Mouse (Mus musculus) liver, adult 2 months (tissue): ENCODE data around the gene Ccdc85b.

Experiments used
- CTCF ChIP-seq: fragments of 200-500 bp; IDR thresholded peaks from 2 replicates; pipeline ENCODE4 v1.5.1; 2011; ENCODE audit warnings: low read depth, low read length, control low read depth
- POLR2A ChIP-seq: fragments of 200-500 bp; IDR thresholded peaks from 2 replicates; pipeline ENCODE4 v1.6.1; 2011; ENCODE audit warnings: low read length, control low read depth; ENCODE audit not compliant: insufficient read depth; ENCODE audit errors: extremely low read depth

DNA sequence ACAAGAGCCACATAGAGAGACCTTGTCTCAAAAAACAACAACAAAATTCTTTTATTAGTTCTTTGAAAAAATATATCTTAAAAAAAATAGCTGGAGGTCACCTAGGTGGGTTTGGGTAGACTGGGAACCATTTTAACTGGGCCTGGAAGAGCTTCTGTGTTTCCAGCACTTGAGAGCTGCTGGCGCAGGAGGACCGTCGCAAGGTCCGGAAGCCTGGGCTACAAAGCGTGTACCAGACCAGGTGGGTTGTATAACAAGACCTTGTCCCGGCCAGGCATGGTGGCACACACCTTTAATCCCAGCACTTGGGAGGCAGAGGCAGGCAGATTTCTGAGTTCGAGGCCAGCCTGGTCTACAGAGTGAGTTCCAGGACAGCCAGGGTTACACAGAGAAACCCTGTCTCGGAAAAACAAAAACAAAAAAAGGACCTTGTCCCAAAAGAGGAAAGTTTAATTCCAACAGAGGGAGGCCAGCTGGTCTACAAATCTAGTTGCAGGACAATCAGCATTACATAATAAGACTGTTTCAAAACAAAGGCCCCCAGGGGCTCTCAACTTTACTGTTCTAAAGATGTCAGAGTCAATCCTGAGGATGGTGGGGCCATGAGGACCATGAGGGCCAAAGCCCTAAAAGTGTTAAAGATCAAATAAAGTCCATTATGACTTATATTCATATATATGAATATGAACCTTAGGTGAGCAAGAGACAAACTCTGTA lies 38.8 kb downstream of the Ccdc85b start:
- TF ChIP-seq CTCF, result no peak
- no peak for TF ChIP-seq POLR2A
